Mouse (Mus musculus): ENCODE data around the gene Tssc4. TPM values are rescaled to one million over a fixed set of nuclear protein-coding genes. Genes with fewer than 3 reads are reported as not detected.

Tssc4 gene
- polyA plus RNA-seq, 1 experiment from 2014 or later: 82.4 TPM

DNA sequence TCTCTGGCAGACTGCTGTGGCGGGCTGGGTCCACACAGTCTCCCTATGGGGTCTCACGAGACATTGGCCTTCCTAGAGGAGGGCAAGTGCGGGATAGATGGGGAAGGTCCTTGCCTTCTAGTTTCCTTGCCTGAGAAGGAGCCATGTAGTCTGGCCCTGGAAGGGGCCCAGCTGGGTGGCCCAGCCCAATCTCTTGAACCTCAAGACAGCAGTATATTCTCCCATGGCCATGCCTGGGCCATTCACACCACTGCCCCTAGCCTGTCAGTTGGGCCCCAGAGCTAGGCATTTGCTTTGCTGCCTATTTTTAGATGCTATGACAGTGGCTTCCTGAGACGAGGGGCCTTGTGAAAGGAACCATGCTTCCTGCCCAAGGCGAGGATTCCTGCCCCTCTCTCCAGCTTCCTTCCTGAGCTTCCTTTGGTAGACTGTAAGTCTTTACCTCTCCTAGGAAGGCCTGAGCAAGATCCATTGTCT, 10.8 kb upstream of the Tssc4 start:
- 79% methylated on average over 5 of the region's 5 CpGs for WGBS
- ATAC-seq (ENCODE audit: low read depth): no peak
- peaks cover 71% of the 10 kb centered on the region for H3K4me1 ChIP-seq (replicated peaks)
- peaks cover 20% of the 10 kb centered on the region for H3K36me3 ChIP-seq
- no peaks in the 10 kb centered on the region for H3K9me3 ChIP-seq
- no peaks in the 10 kb centered on the region for H3K27me3 ChIP-seq
- no peak overlapping the region for H3K9ac ChIP-seq
- peak overlapping the region; percentile 46 for H3K27ac ChIP-seq (replicated peaks)
- H3K4me2 ChIP-seq: no peak overlapping the region
- H3K4me3 ChIP-seq: no peak overlapping the region

DNA sequence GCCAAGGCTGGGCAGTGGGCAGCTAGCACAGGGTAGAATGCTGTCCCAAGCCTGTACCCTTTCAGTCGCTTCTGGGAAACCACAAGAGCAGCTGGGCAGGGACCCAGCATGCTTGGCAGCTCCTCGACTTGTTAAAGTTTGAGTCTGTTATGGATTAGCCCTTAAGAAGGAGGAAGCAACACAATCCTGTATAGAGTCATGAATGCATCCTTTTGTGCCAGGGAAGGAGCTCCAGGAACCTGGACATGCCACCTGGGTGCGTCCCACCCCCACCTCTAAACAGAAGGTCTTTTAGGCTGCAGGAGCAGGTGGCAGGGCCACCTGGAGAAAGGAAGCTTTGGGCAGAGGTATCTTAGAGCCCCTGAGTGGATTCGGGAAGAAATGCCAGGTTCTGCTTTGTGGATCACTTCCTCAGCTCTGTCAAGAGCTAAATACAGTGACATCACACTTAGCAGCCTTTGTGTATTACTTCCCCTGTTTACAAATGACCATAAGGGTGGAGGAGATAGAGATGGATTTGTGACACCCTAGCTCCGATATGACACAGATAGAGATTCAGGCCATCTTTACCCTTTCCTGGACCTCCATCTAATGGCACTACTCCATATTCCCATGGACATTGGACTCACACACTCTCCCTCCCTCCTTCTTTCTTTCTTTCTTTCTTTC, 9.7 kb upstream of the Tssc4 start:
- no peak overlapping the region for H3K9ac ChIP-seq
- no peaks in the 10 kb centered on the region for H3K9me3 ChIP-seq
- peaks cover 70% of the 10 kb centered on the region for H3K4me1 ChIP-seq (replicated peaks)
- H3K36me3 ChIP-seq: peaks cover 31% of the 10 kb centered on the region
- H3K4me3 ChIP-seq: no peak overlapping the region
- peak overlapping the region; percentile 35; the same call in 1 of the 2 replicates for H3K27ac ChIP-seq (replicated peaks)
- H3K27me3 ChIP-seq: no peaks in the 10 kb centered on the region
- H3K4me2 ChIP-seq: no peak overlapping the region
- WGBS: 82% methylated on average over 5 of the region's 5 CpGs
- ATAC-seq (ENCODE audit: low read depth): no peak

DNA sequence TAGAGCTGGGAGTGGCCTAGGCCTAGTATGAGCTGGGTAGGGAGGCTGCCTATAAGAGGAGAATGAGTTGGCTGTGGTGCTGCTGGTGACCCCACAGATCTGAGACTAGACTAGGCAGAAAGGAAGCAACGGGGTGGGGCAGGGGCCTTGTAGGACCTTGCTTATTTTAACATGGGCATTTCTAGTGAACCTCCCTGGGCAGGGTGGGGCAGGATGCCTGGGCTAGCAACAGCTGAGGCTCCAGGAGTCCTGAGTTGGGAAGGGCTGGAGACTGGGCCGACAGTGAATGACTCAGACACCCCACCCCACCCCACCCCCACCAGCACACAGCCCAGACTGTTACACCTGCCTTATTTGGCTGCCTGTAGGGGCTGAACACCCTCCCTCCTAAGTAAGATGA, 6.3 kb upstream of the Tssc4 start:
- WGBS: 88% methylated on average over 2 of the region's 2 CpGs
- ATAC-seq (ENCODE audit: low read depth): no peak
- H3K36me3 ChIP-seq: peaks cover 60% of the 10 kb centered on the region

DNA sequence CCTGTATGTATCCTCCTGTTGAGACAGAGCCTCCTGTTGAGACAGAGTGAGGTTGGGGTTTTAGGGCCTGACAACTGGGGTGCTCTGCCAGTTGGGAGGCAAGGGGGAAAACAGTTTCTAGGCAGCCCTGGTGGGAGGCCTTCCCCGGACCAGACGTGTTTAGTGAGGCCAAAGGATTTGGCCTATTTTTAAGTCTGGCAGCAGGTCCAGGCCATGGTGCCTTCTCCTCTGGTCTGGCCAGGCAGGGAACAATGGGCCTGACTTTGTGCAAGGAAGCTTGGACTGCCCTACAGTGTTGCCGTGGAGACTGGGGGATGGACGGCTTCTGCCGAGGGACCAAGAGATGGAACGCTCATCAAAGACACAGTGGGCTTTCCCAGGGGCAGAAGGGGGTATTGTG, 4.8 kb upstream of the Tssc4 start:
- H3K9ac ChIP-seq: no peak overlapping the region
- H3K27ac ChIP-seq (replicated peaks): 0 out of 2 replicates have a peak overlapping the region, but pooled peaks have one; percentile 7
- no peaks in the 10 kb centered on the region for H3K9me3 ChIP-seq
- no peak overlapping the region for H3K4me3 ChIP-seq
- peaks cover 41% of the 10 kb centered on the region for H3K4me1 ChIP-seq (replicated peaks)
- H3K27me3 ChIP-seq: no peaks in the 10 kb centered on the region
- H3K4me2 ChIP-seq: no peak overlapping the region
- no peak for ATAC-seq (ENCODE audit: low read depth)
- 30% methylated on average over 6 of the region's 6 CpGs for WGBS
- H3K36me3 ChIP-seq: peaks cover 60% of the 10 kb centered on the region

More for the DNA sequence above, 6.3 kb upstream of the Tssc4 start:
- no peaks in the 10 kb centered on the region for H3K27me3 ChIP-seq
- H3K9me3 ChIP-seq: no peaks in the 10 kb centered on the region
- H3K4me1 ChIP-seq (replicated peaks): peaks cover 45% of the 10 kb centered on the region
- no peak overlapping the region for H3K4me2 ChIP-seq
- 0 out of 2 replicates have a peak overlapping the region, but pooled peaks have one; percentile 7 for H3K27ac ChIP-seq (replicated peaks)
- H3K9ac ChIP-seq: no peak overlapping the region
- no peak overlapping the region for H3K4me3 ChIP-seq

DNA sequence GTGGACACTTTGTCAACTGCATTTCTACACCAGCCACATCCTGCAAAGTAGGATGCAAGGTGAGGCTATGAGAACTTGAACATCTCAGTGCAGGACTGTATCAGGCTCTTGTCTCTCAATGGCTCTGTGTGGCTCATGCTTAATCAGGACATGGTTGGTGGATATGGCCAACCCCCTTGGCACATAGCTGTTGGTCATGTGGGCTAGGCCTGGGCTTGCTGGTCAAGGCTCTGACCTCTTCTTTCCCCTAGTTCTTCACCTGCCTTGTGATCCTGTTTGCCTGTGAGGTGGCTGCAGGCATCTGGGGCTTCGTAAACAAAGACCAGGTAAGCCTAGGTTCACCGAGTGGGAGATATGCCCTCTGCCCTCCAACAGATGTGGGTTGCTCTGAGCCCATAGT, 3.4 kb upstream of the Tssc4 start:
- 94% methylated on average over 2 of the region's 2 CpGs for WGBS
- Histone ChIP-seq H3K4me2 (no peak overlapping the region), H3K27ac (replicated peaks) (no peak overlapping the region), H3K9me3 (no peaks in the 10 kb centered on the region), H3K9ac (no peak overlapping the region), H3K27me3 (no peaks in the 10 kb centered on the region), H3K36me3 (peaks cover 53% of the 10 kb centered on the region), H3K4me1 (replicated peaks) (peaks cover 42% of the 10 kb centered on the region), H3K4me3 (no peak overlapping the region)
- no peak for ATAC-seq (ENCODE audit: low read depth)

DNA sequence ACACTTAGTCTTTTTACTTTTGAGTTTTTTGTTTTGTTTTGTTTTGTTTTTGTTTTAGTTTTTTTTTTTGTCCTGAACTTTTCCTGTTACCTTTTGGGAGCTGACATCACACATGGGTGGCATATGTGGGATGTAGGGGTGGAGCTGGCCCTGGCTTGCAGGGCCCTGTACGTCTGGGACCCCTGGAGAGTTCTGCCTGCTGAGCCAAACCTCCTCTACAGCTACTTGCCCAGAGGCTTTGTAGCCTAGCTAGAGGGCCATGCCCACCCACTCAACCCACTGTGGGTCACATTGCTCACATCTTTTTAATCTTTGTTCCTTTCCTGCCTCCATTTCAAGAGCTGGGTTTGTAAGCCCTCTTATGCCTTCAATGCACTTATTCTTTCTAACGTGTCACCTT, 1.6 kb upstream of the Tssc4 start:
- peak overlapping the region; percentile 99 for H3K27ac ChIP-seq (replicated peaks)
- peak overlapping the region; percentile 77; the same call in 1 of the 2 replicates for H3K9ac ChIP-seq
- no peaks in the 10 kb centered on the region for H3K9me3 ChIP-seq
- WGBS: 57% methylated on average over 2 of the region's 2 CpGs
- H3K4me1 ChIP-seq (replicated peaks): peaks cover 50% of the 10 kb centered on the region
- H3K36me3 ChIP-seq: peaks cover 48% of the 10 kb centered on the region
- H3K4me2 ChIP-seq: peak overlapping the region; percentile 73
- H3K27me3 ChIP-seq: no peaks in the 10 kb centered on the region
- peak overlapping the region; percentile 75; the same call in 1 of the 2 replicates for H3K4me3 ChIP-seq
- ATAC-seq (ENCODE audit: low read depth): no peak

DNA sequence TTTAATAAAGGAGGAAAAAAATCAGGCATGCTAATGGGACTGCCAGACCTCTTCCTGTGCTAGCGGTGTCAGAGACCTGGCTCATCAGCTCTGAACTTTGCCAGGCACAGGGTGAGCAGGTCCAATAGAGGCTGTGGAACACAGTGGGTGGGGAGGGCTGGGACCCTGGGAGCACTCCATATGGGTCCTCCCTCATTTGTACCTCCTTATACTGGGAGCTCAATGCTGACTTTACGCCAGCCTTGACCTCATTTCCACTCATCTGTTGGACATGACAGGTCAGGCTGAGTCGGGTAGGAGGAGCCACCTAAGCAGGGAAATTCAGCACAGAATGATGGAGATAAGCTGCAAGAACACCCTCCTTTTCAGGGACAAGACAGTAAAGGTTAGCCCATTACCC, 1.2 kb upstream of the Tssc4 start:
- Histone ChIP-seq H3K4me3 (peak overlapping the region; percentile 75), H3K36me3 (peaks cover 43% of the 10 kb centered on the region), H3K27me3 (no peaks in the 10 kb centered on the region), H3K9ac (peak overlapping the region; percentile 77), H3K27ac (replicated peaks) (peak overlapping the region; percentile 99), H3K9me3 (no peaks in the 10 kb centered on the region), H3K4me2 (peak overlapping the region; percentile 73), H3K4me1 (replicated peaks) (peaks cover 49% of the 10 kb centered on the region)
- no peak for ATAC-seq (ENCODE audit: low read depth)
- WGBS: 65% methylated on average over 3 of the region's 3 CpGs

DNA sequence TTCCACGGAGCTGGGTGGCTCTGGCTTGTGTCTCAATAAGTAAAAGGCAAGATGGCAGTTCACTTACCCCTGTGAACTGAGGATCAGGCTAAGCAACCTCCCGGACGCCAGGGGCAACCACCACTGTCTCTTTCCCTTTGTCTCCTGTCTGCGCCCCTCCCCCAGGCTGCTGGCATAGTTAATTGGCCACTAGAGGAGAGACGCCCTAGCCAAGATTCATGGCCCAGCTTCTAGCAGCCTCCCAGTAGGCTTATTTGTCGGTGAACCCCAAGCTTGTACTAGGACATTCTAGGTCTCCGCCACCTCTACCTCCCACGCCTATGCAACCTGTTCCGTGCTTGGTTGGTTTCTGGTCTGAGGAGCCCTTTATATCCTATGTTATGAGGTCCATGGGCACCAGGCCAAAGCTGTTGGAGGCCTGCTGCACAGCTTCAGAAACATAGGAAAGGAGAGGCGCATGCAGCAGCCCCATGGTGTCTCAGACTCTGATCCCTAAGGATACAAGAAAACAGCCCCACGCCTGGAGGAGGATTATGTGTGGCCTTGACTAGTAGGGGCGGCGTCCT, 650 bp upstream of the Tssc4 start:
- peaks cover 44% of the 10 kb centered on the region for H3K4me1 ChIP-seq (replicated peaks)
- H3K27ac ChIP-seq (replicated peaks): peak overlapping the region; percentile 99
- peak; percentile 14 for ATAC-seq (ENCODE audit: low read depth)
- peak overlapping the region; percentile 77 for H3K9ac ChIP-seq
- no peaks in the 10 kb centered on the region for H3K27me3 ChIP-seq
- no peaks in the 10 kb centered on the region for H3K9me3 ChIP-seq
- WGBS: 29% methylated on average over 13 of the region's 13 CpGs
- peak overlapping the region; percentile 73 for H3K4me2 ChIP-seq
- peak overlapping the region; percentile 75 for H3K4me3 ChIP-seq
- peaks cover 38% of the 10 kb centered on the region for H3K36me3 ChIP-seq

DNA sequence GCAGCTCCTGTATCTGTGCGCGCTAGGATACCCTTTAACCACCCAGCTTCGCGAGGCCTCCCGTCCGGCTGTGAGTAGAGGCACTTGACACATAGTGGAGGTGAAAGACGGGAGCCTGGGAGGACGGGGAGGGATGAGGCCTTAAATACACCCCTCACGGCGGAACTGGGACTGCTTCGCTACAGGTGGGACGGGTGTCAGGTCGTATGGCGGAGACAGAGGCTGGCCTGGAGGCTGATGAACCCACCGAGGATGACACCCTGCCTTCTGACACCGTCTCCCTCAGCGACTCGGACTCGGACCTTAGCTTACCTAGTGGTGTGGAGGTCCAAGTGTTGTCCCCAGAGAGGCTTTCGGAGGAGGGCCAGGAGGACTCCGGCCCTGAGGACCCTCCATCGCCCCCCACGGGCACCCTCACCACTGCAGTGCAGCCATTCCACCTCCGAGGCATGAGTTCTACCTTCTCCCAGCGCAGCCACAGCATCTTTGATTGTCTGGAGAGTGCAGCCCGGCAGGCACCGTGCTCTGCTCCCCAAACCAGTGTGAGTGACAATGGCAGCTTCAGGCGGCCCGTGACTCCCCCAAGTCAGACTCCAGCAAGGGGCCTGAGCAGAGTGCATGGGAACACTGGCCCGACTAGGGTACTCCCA, 827 bp downstream of the Tssc4 start:
- peak overlapping the region; percentile 75 for H3K4me3 ChIP-seq
- H3K36me3 ChIP-seq: peaks cover 24% of the 10 kb centered on the region
- H3K27me3 ChIP-seq: no peaks in the 10 kb centered on the region
- H3K9ac ChIP-seq: peak overlapping the region; percentile 86
- H3K4me1 ChIP-seq (replicated peaks): peaks cover 35% of the 10 kb centered on the region
- no peaks in the 10 kb centered on the region for H3K9me3 ChIP-seq
- peak overlapping the region; percentile 98 for H3K4me2 ChIP-seq
- 16% methylated on average over 30 of the region's 30 CpGs for WGBS
- H3K27ac ChIP-seq (replicated peaks): peak overlapping the region; percentile 91
- peak; percentile 8; the same call in 1 of the 2 replicates for ATAC-seq (ENCODE audit: low read depth)

DNA sequence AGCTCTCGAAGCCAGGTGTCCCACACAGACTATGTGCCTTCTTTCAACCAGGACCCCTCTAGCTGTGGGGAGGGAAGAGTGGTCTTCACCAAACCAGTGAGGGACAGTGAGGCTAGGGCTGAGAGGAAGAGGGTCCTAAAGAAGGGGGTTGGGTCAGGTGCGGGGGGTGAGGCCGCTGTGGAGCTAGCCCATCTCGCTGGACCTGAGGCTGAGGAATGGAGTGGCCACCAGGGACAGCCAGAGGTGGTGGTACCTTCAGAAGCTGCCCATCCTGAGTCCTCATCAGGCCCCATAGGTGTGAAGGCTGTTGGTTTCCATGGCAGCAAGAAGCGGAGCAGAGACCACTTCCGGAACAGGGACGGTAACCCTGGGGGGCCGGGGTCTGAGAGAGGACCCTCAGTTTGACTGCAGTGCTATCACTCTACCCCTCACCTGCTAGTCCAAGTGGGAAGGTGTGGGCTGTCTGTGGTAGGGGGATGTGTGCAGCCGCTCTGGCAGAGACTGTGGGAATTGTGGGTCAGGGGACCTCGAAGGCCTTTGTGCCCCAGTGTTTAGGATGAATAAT, 1.5 kb downstream of the Tssc4 start:
- Histone ChIP-seq H3K4me3 (peak overlapping the region; percentile 75), H3K36me3 (peaks cover 16% of the 10 kb centered on the region), H3K27me3 (no peaks in the 10 kb centered on the region), H3K4me2 (peak overlapping the region; percentile 98), H3K27ac (replicated peaks) (no peak overlapping the region), H3K9me3 (no peaks in the 10 kb centered on the region), H3K9ac (peak overlapping the region; percentile 86), H3K4me1 (replicated peaks) (peaks cover 35% of the 10 kb centered on the region)
- no peak for ATAC-seq (ENCODE audit: low read depth)
- WGBS: 88% methylated on average over 10 of the region's 10 CpGs

DNA sequence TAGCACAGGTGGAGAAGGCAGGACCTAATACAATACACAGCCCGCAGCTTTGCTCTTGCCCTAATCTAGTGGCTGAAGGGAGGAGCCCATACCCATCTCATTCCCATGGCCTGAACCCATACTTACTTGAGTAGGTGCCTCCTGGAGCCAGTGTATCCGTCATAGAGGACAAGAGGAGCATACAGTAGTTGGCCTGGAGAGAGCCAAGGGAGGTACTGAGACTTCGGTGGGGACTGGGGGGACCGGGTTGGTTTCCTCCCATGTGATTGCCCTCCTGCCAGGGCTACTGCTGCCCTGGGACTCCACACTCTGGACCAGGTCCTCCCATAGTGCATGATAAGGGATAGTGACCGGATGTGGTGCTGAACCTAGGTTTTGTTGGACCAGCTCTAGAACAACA, 3.6 kb downstream of the Tssc4 start:
- 90% methylated on average over 5 of the region's 5 CpGs for WGBS
- Histone ChIP-seq H3K9ac (no peak overlapping the region), H3K27me3 (no peaks in the 10 kb centered on the region), H3K27ac (replicated peaks) (no peak overlapping the region), H3K4me2 (no peak overlapping the region), H3K9me3 (no peaks in the 10 kb centered on the region), H3K36me3 (no peaks in the 10 kb centered on the region), H3K4me1 (replicated peaks) (peaks cover 28% of the 10 kb centered on the region), H3K4me3 (no peak overlapping the region)
- no peak for ATAC-seq (ENCODE audit: low read depth)

DNA sequence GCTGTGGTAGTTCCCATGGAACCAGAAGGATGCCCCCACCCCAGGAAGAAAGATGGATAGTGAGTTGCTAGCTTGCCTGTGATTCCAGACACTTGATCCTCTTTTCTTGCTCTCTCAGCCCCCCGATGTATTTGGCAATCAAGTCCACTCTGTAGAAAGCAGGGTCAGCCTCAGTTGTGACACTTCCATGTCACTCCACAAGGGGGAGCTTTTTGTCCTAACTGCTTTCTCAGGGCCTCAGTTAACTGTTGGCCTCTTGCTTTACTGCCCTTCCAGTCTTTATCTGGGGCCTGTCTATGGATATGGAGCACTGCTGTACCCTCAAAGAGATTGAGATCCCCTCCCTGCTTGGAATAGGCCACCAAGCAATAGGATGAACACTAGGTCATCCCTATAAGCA, 4.0 kb downstream of the Tssc4 start:
- no peaks in the 10 kb centered on the region for H3K27me3 ChIP-seq

More for the DNA sequence above, 4.0 kb downstream of the Tssc4 start:
- ATAC-seq (ENCODE audit: low read depth): no peak
- peaks cover 23% of the 10 kb centered on the region for H3K4me1 ChIP-seq (replicated peaks)
- no peak overlapping the region for H3K9ac ChIP-seq
- H3K4me2 ChIP-seq: no peak overlapping the region
- 81% methylated on average over 1 of the region's 1 CpGs for WGBS
- H3K4me3 ChIP-seq: no peak overlapping the region
- no peak overlapping the region for H3K27ac ChIP-seq (replicated peaks)
- no peaks in the 10 kb centered on the region for H3K36me3 ChIP-seq
- no peaks in the 10 kb centered on the region for H3K9me3 ChIP-seq

All from neural tube, embryonic 13.5 days (tissue).